Mouse (Mus musculus) CH12.LX (cell line): ENCODE data around the gene Myo10. TPM values are rescaled to one million over a fixed set of nuclear protein-coding genes. Genes with fewer than 3 reads are reported as not detected.

Source experiments
- DNase-seq: peaks from one replicate; pipeline ENCODE4 v3.0.0-alpha.2; 2013; ENCODE audit errors: extremely low read depth
- H3K27ac ChIP-seq: 2 replicates; pipeline ENCODE4 v1.5.1; 2012; ENCODE audit warnings: low read depth, mild to moderate bottlenecking, control low read depth, moderate library complexity; ENCODE audit not compliant: insufficient read depth
- H3K27me3 ChIP-seq: replicated peaks from 2 replicates; pipeline ENCODE3; 2012; ENCODE audit warnings: inconsistent platforms
- H3K36me3 ChIP-seq, 2 experiments: replicated peaks in 1 of 2; 2 replicates each; pipeline versions ENCODE3 to v1.6.1; 2012; ENCODE audit warnings: inconsistent platforms in 1 of 2, low read length in 1 of 2, mild to moderate bottlenecking in 1 of 2, mixed read lengths in 1 of 2, moderate library complexity in 1 of 2; ENCODE audit not compliant: control insufficient read depth in 1 of 2, insufficient read depth in 1 of 2
- H3K4me1 ChIP-seq, 2 experiments: 2 replicates each; pipeline ENCODE4 v1.6.1; 2012; ENCODE audit warnings: inconsistent platforms in 1 of 2, moderate library complexity in 1 of 2; ENCODE audit not compliant: insufficient read depth in 2 of 2, control insufficient read depth in 1 of 2
- H3K4me2 ChIP-seq: 2 replicates; pipeline ENCODE4 v1.6.1; 2012; ENCODE audit warnings: low read depth, mild to moderate bottlenecking, control low read depth; ENCODE audit not compliant: poor library complexity, insufficient read depth, severe bottlenecking
- H3K4me3 ChIP-seq, 3 experiments: fragments of 150-350 bp in 1 of 3; sonication (generic) in 1 of 3; replicated peaks in 1 of 3; 2 replicates each; pipeline versions ENCODE3 to v1.5.1; 2011 to 2012; ENCODE audit warnings: low read depth in 2 of 3, low read length in 2 of 3, mild to moderate bottlenecking in 2 of 3, moderate library complexity in 2 of 3, control low read depth in 1 of 3, improper control_type of control experiment in 1 of 3, inconsistent platforms in 1 of 3, mixed read lengths in 1 of 3; ENCODE audit not compliant: poor library complexity in 1 of 3
- H3K79me2 ChIP-seq: replicated peaks from 2 replicates; pipeline ENCODE4 v1.6.1; 2012; ENCODE audit warnings: mild to moderate bottlenecking, moderate library complexity; ENCODE audit not compliant: control insufficient read depth, poor library complexity, insufficient read depth, severe bottlenecking; ENCODE audit errors: extremely low read depth
- H3K9ac ChIP-seq: 2 replicates; pipeline ENCODE4 v1.6.1; 2012; ENCODE audit warnings: low read depth, mild to moderate bottlenecking, control low read depth, moderate library complexity; ENCODE audit not compliant: insufficient read depth
- H3K9me3 ChIP-seq: replicated peaks from 2 replicates; pipeline ENCODE3; 2012; ENCODE audit warnings: low read length, inconsistent platforms, mixed read lengths
- CTCF ChIP-seq, 2 experiments: IDR thresholded peaks in 1 of 2; conservative IDR thresholded peaks in 1 of 2; 2 replicates each; pipeline ENCODE4 v1.5.1; 2011 to 2012; ENCODE audit warnings: low read depth in 2 of 2, low read length in 2 of 2, improper control_type of control experiment in 1 of 2, inconsistent platforms in 1 of 2, mild to moderate bottlenecking in 1 of 2, moderate library complexity in 1 of 2
- MAFK ChIP-seq: IDR thresholded peaks from 2 replicates; pipeline ENCODE4 v1.6.1; 2011; ENCODE audit warnings: low read length, improper control_type of control experiment; ENCODE audit not compliant: insufficient replicate concordance
- MAZ ChIP-seq: IDR thresholded peaks from 2 replicates; pipeline ENCODE4 v1.6.1; 2012; ENCODE audit warnings: low read depth, mild to moderate bottlenecking, inconsistent platforms, low read length, improper control_type of control experiment, moderate library complexity
- NELFE ChIP-seq: IDR thresholded peaks from 2 replicates; pipeline ENCODE4 v1.6.1; 2011; ENCODE audit warnings: low read depth, low read length, improper control_type of control experiment
- NRF1 ChIP-seq: IDR thresholded peaks from 2 replicates; pipeline ENCODE4 v1.6.1; 2014; ENCODE audit warnings: low read depth, mild to moderate bottlenecking, inconsistent platforms, low read length, improper control_type of control experiment, moderate library complexity
- POLR2A ChIP-seq: IDR thresholded peaks from 2 replicates; pipeline ENCODE4 v1.6.1; 2011; ENCODE audit warnings: low read depth, mild to moderate bottlenecking, improper control_type of control experiment, low read length
- POLR2AphosphoS2 ChIP-seq: IDR thresholded peaks from 2 replicates; pipeline ENCODE4 v1.6.1; 2011; ENCODE audit warnings: low read depth, low read length, improper control_type of control experiment
- RAD21 ChIP-seq: IDR thresholded peaks from 2 replicates; pipeline ENCODE4 v1.6.1; 2011; ENCODE audit warnings: low read depth, mild to moderate bottlenecking, low read length, improper control_type of control experiment, moderate library complexity
- RCOR1 ChIP-seq: conservative IDR thresholded peaks from 2 replicates; pipeline ENCODE4 v1.6.1; 2012; ENCODE audit warnings: low read depth, mild to moderate bottlenecking, inconsistent platforms, low read length, improper control_type of control experiment
- SIN3A ChIP-seq: IDR thresholded peaks from 2 replicates; pipeline ENCODE4 v1.6.1; 2012; ENCODE audit warnings: low read length, improper control_type of control experiment, inconsistent platforms
- SMC3 ChIP-seq: IDR thresholded peaks from 2 replicates; pipeline ENCODE4 v1.6.1; 2011; ENCODE audit warnings: low read depth, low read length, improper control_type of control experiment
- TCF12 ChIP-seq: IDR thresholded peaks from 2 replicates; pipeline ENCODE4 v1.6.1; 2014; ENCODE audit warnings: low read depth, mild to moderate bottlenecking, inconsistent platforms, low read length, improper control_type of control experiment
- UBTF ChIP-seq: IDR thresholded peaks from 2 replicates; pipeline ENCODE4 v1.6.1; 2012; ENCODE audit warnings: low read depth, mild to moderate bottlenecking, inconsistent platforms, low read length, improper control_type of control experiment, moderate library complexity
- USF1 ChIP-seq: IDR thresholded peaks from 2 replicates; pipeline ENCODE4 v1.6.1; 2014; ENCODE audit warnings: low read depth, mild to moderate bottlenecking, inconsistent platforms, low read length, improper control_type of control experiment
- ZC3H11A ChIP-seq: IDR thresholded peaks from 2 replicates; pipeline ENCODE4 v1.6.1; 2012; ENCODE audit warnings: low read depth, mild to moderate bottlenecking, inconsistent platforms, low read length, improper control_type of control experiment
- dilution Hi-C: fragments of 300-500 bp; cut with MboI; formaldehyde crosslinking; loops from 2 replicates; pipeline ENCODE4 v1.14.3; 2020; ENCODE audit warnings: low sequenced_read_pairs; ENCODE audit not compliant: extremely low pct_unique_long_range_greater_than_20kb, extremely low pct_ligation_motif_present
- in situ Hi-C: fragments of 300-500 bp; cut with MboI; formaldehyde crosslinking; loops from 3 replicates; pipeline ENCODE4 v1.14.3; 2019; ENCODE audit warnings: low sequenced_read_pairs, low pct_ligation_motif_present, low pct_unique_long_range_greater_than_20kb, mixed read lengths
- polyA plus RNA-seq: library from polyadenylated mRNA; unstranded; fragments of >175 nt; gene quantifications from 2 replicates; pipeline ENCODE4 v1.2.1, GENCODE M21; 2012; ENCODE audit warnings: low read depth; ENCODE audit not compliant: insufficient read length
- total RNA-seq, 2 experiments: library from RNA; depleted of rRNA; stranded (reverse); fragments of 300-350 nt in 1 of 2; fragments of >200 nt in 1 of 2; gene quantifications; 2 replicates each; pipeline ENCODE4 v1.2.3; 2012 to 2014

Myo10 gene
- total and polyA plus RNA-seq, 3 experiments = 6.4 to 13.6 (median 8.6) TPM

- H3K9ac ChIP-seq = no peak overlapping the region
- H3K9me3 ChIP-seq = no peaks in the 10 kb centered on the region
- H3K4me3 ChIP-seq = no peak overlapping the region
- in situ Hi-C loops = no loop called here
- no peaks in the 10 kb centered on the region for H3K79me2 ChIP-seq
- peaks cover 4 to 18% of the 10 kb centered on the region in 2 experiments for H3K4me1 ChIP-seq
- no peak for DNase-seq
- no peak overlapping the region for H3K4me2 ChIP-seq
- H3K36me3 ChIP-seq = no peaks in the 10 kb centered on the region
- no peak overlapping the region for H3K27ac ChIP-seq
- dilution Hi-C loops = no loop called here
- no peaks in the 10 kb centered on the region for H3K27me3 ChIP-seq
- no peak for TF ChIP-seq USF1
- no peak for TF ChIP-seq SMC3
- TF ChIP-seq RAD21 = no peak
- TF ChIP-seq MAZ = no peak
- TF ChIP-seq, all 38 proteins: peak for 0
Observed at GRCm38 (mm10) chr15:25715218-25715995, 93.1 kb downstream of the Myo10 start.

- Histone ChIP-seq H3K27me3 (no peaks in the 10 kb centered on the region), H3K36me3 (no peaks in the 10 kb centered on the region), H3K4me2 (no peak overlapping the region), H3K4me3 (no peak overlapping the region), H3K9ac (no peak overlapping the region), H3K4me1 (peaks cover 4 to 23% of the 10 kb centered on the region in 2 experiments), H3K9me3 (no peaks in the 10 kb centered on the region), H3K27ac (no peak overlapping the region), H3K79me2 (no peaks in the 10 kb centered on the region)
- TF ChIP-seq NRF1 = no peak
- TF ChIP-seq UBTF = no peak
- no peak for TF ChIP-seq TCF12
- TF ChIP-seq POLR2A = no peak
- no peak for TF ChIP-seq MAFK
- in situ Hi-C loops = no loop called here
- dilution Hi-C loops = no loop called here
- no peak for DNase-seq
Observed at GRCm38 (mm10) chr15:25715996-25716395, 93.7 kb downstream of the Myo10 start.

- in situ Hi-C loops (no loop called here), dilution Hi-C loops (no loop called here)
- Histone ChIP-seq H3K4me1 (peaks cover 4 to 23% of the 10 kb centered on the region in 2 experiments), H3K9me3 (no peaks in the 10 kb centered on the region), H3K79me2 (no peaks in the 10 kb centered on the region), H3K4me2 (no peak overlapping the region), H3K27me3 (no peaks in the 10 kb centered on the region), H3K36me3 (no peaks in the 10 kb centered on the region), H3K9ac (no peak overlapping the region), H3K4me3 (no peak overlapping the region), H3K27ac (no peak overlapping the region)
- DNase-seq = peak; percentile 85
- TF ChIP-seq RCOR1 (no peak), POLR2AphosphoS2 (no peak), CTCF (conservative IDR thresholded peaks at IDR 0.05 in 1 of 2, IDR thresholded peaks at IDR 0.05 in 1 of 2; ENCODE audit: low read depth in 2 of 2, low read length in 2 of 2) (peak; percentile 69 to 91), RAD21 (peak; percentile 96), SMC3 (peak; percentile 91), SIN3A (no peak), ZC3H11A (peak; percentile 74), NELFE (peak; percentile 34; the same call in 1 of the 2 replicates)
Observed at GRCm38 (mm10) chr15:25717006-25717405, 94.7 kb downstream of the Myo10 start.
